Mouse (Mus musculus): Measurements from ENCODE around the gene Clptm1.

DNA sequence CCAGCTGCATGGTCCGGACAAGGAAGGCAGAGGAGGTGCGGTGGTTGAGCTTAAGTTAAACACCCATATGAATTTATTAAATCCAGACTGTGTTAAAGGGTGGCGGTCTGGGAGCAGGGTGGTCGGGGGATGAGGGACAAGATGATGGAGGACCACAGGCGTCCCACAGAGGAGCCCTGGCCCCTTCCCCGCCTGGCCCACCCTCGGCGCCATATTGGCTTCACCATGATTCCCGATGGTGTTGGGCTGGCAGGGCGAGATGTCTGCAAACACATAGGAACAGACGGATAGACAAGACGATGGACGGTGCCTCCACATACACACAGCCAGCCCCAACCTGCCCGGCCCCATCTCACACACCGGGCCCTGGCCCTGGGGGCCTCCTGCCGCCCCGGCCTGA lies 31.6 kb downstream of the Clptm1 start:
- TF ChIP-seq MAX (IDR thresholded peaks at IDR 0.05) (no peak), CTCF (IDR thresholded peaks at IDR 0.05; ENCODE audit: control insufficient read depth, insufficient read depth, insufficient read length) (no peak), MYOG (IDR thresholded peaks at IDR 0.05; ENCODE audit: control insufficient read depth, extremely low read depth, insufficient read length) (no peak), CEBPB (IDR thresholded peaks at IDR 0.05; ENCODE audit: low read depth) (no peak)

Data from C2C12 (cell line).